Mouse (Mus musculus) midbrain, embryonic 13.5 days (tissue): ENCODE results near the gene Tmem135. TPM values are rescaled to one million over a fixed set of nuclear protein-coding genes. Genes with fewer than 3 reads are reported as not detected.

Experiments
- ATAC-seq: fragments of 200-750 bp; cut with Nextera tagmentation; 2 replicates; pipeline ENCODE4 v1.8.0; 2017; ENCODE audit warnings: mild to moderate bottlenecking, moderate TSS enrichment, moderate library complexity
- H3K27ac ChIP-seq: fragments of 300-500 bp; sonication (generic); 2 replicates; pipeline ENCODE4 v1.5.1; 2015; ENCODE audit warnings: inconsistent platforms, mild to moderate bottlenecking, moderate library complexity
- H3K27me3 ChIP-seq: fragments of 300-500 bp; sonication (generic); 2 replicates; pipeline ENCODE4 v1.6.1; 2015; ENCODE audit warnings: mild to moderate bottlenecking, inconsistent platforms
- H3K36me3 ChIP-seq: fragments of 300-500 bp; sonication (generic); 2 replicates; pipeline ENCODE4 v1.6.1; 2015; ENCODE audit warnings: mild to moderate bottlenecking, inconsistent platforms
- H3K4me1 ChIP-seq: fragments of 300-500 bp; sonication (generic); replicated peaks from 2 replicates; pipeline ENCODE4 v1.6.1; 2015; ENCODE audit warnings: inconsistent platforms
- H3K4me2 ChIP-seq: fragments of 300-500 bp; sonication (generic); replicated peaks from 2 replicates; pipeline ENCODE4 v1.6.1; 2015; ENCODE audit warnings: moderate library complexity, mild to moderate bottlenecking, inconsistent platforms
- H3K4me3 ChIP-seq: fragments of 300-500 bp; sonication (generic); replicated peaks from 2 replicates; pipeline ENCODE4 v1.5.1; 2015; ENCODE audit warnings: mild to moderate bottlenecking, inconsistent platforms
- H3K9ac ChIP-seq: fragments of 300-500 bp; sonication (generic); replicated peaks from 2 replicates; pipeline ENCODE4 v1.6.1; 2015; ENCODE audit warnings: mild to moderate bottlenecking, inconsistent platforms
- H3K9me3 ChIP-seq: fragments of 300-500 bp; sonication (generic); 2 replicates; pipeline ENCODE4 v1.6.1; 2016; ENCODE audit warnings: mild to moderate bottlenecking, inconsistent platforms
- WGBS: fragments of 180-500 bp; shearing (Covaris S2); methylation state at CpG from one replicate; pipeline ENCODE4 v1.1.7; 2015; 5-methylcytosine and 5-hydroxymethylcytosine counted together
- polyA plus RNA-seq: library from polyadenylated mRNA; unstranded; fragments of >200 nt; fragmentation: Nextera tagmentation; extraction: Ambion mirVana; gene quantifications from 2 replicates; pipeline ENCODE4 v1.2.1, GENCODE M21; 2015

Gene Tmem135
- polyA plus RNA-seq, 1 experiment from 2014 or later, result 21.4 TPM

DNA sequence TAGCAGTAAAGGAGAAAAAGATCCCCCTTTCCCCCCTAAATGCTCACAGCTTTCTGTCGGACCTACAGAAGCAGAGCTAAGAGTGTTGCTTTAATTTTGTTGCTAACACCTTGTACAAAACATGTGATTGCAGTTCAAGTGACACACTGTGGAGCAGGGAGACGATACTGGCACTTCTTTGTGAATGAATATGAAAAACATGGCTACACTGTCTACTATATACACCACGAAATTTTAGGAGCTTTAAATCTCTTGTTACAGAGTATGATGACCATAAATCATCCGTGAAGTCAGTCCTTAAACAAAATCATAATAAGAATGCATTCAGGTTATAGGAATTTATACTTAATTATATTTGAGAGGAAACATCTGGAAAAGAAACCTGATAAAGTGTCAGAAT is 247.4 kb downstream of the Tmem135 start:
- H3K27me3 ChIP-seq, result no peaks in the 10 kb centered on the region
- ATAC-seq, result no peak
- no peaks in the 10 kb centered on the region for H3K9me3 ChIP-seq
- H3K4me1 ChIP-seq, result no peaks in the 10 kb centered on the region
- no peak overlapping the region for H3K9ac ChIP-seq
- H3K4me3 ChIP-seq, result no peak overlapping the region
- H3K36me3 ChIP-seq, result peaks cover 4% of the 10 kb centered on the region; the same call in 1 of the 2 replicates
- WGBS, result 92% methylated on average over 4 of the region's 4 CpGs
- H3K4me2 ChIP-seq, result no peak overlapping the region
- H3K27ac ChIP-seq, result no peak overlapping the region

DNA sequence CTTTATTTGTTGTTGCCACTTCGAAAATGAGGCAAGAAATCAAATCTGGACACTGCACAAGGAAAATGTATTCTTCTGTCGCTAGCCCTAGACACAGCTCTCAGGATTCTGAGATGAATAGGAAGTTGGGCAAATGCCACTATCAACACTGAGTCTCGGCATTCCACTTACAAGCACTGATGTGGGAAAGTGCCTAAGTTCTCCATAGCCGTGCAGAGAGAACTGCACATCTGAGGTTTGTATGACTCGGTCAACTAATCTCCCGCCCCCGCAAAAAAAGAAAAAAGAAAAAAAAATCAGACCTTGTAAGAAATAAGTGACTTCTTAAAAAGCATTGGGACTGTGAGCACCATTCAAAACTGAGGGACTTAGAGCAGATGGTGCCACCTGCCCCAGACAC is 248.3 kb downstream of the Tmem135 start:
- Histone ChIP-seq H3K27me3 (no peaks in the 10 kb centered on the region), H3K4me1 (no peaks in the 10 kb centered on the region), H3K4me2 (no peak overlapping the region), H3K36me3 (peaks cover 7% of the 10 kb centered on the region; the same call in 1 of the 2 replicates), H3K9me3 (no peaks in the 10 kb centered on the region), H3K9ac (no peak overlapping the region), H3K4me3 (no peak overlapping the region), H3K27ac (no peak overlapping the region)
- WGBS, result 78% methylated on average over 7 of the region's 7 CpGs
- no peak for ATAC-seq

DNA sequence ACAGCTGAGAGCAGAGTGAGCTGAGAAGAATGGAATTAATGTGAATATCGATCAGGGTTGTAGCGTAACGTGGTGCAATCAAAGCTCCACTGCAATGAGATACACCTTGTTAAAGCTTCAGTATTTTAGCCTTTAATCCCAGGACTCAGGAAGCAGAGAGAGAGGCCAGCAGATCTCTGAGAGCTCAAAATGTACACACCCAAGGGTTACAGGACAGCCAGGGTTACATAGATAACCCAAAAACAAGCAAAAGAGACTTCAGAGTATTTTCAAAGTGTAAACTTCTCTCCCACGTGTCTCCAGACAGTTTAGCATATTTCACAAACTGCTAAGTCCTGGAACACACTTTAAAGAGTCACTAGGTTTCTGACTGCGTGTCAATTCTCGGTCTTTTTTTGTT is 248.8 kb downstream of the Tmem135 start:
- H3K27ac ChIP-seq, result no peak overlapping the region
- no peak overlapping the region for H3K4me2 ChIP-seq
- H3K4me3 ChIP-seq, result no peak overlapping the region
- 92% methylated on average over 6 of the region's 6 CpGs for WGBS
- H3K9ac ChIP-seq, result no peak overlapping the region
- H3K4me1 ChIP-seq, result no peaks in the 10 kb centered on the region
- no peaks in the 10 kb centered on the region for H3K27me3 ChIP-seq
- no peaks in the 10 kb centered on the region for H3K9me3 ChIP-seq
- no peak for ATAC-seq
- H3K36me3 ChIP-seq, result peaks cover 7% of the 10 kb centered on the region; the same call in 1 of the 2 replicates

DNA sequence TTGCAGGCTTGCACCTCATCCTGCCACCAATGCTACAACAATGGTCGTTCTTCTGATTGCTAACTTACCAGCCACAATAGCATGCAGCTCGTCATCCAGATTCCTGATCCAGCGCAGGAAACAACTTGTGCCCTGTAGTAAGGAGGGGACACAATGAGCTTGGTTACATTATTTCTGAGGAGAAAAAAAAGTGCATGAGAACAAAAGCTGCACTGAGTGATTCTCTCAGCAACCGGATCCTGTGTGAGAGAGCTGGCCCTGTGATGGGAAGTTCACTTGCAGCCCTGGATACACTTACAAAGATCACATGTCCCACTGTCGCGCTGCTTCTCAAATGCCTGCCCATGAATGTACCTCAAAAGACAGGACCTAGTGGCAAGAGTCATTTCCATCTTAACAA is 252.7 kb downstream of the Tmem135 start:
- Histone ChIP-seq H3K27ac (no peak overlapping the region), H3K4me2 (no peak overlapping the region), H3K4me3 (no peak overlapping the region), H3K36me3 (peaks cover 12% of the 10 kb centered on the region), H3K9ac (no peak overlapping the region), H3K27me3 (no peaks in the 10 kb centered on the region), H3K9me3 (no peaks in the 10 kb centered on the region), H3K4me1 (no peaks in the 10 kb centered on the region)
- no peak for ATAC-seq
- WGBS, result 61% methylated on average over 6 of the region's 6 CpGs

DNA sequence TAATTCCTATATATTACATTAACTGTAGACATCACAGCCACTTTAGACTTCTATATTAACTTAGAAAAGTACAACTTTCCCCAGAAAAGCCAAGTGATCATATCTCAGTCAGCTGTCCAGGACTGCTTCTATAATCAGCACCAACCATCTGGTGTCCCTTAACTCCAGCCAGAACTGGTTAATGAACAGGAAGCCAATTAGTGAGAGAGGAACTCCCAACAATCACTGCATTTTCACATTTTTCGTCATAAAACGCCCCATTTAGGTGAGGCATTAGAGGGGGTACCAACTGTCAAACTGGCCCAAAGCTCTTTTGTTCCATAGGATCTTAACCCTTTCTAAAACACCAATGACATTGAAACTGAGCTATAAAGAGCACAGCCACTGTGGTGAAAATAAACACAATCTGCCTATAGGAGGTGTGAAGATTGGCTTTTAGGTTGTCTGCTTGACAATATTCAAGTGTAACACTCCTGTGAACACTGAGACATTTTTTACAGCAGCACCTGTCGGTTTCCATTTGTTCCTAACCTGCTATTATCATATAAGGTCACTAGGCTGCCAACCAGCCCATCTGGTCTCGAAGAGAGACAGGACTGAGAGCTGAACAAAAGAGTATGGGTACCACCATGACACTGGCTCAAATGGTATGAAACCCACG is 263.3 kb downstream of the Tmem135 start:
- no peaks in the 10 kb centered on the region for H3K9me3 ChIP-seq
- H3K4me1 ChIP-seq, result no peaks in the 10 kb centered on the region
- no peaks in the 10 kb centered on the region for H3K27me3 ChIP-seq
- H3K4me3 ChIP-seq, result no peak overlapping the region
- no peak for ATAC-seq
- no peak overlapping the region for H3K4me2 ChIP-seq
- H3K36me3 ChIP-seq, result peaks cover 23% of the 10 kb centered on the region
- 90% methylated on average over 5 of the region's 5 CpGs for WGBS
- H3K9ac ChIP-seq, result no peak overlapping the region
- H3K27ac ChIP-seq, result no peak overlapping the region

DNA sequence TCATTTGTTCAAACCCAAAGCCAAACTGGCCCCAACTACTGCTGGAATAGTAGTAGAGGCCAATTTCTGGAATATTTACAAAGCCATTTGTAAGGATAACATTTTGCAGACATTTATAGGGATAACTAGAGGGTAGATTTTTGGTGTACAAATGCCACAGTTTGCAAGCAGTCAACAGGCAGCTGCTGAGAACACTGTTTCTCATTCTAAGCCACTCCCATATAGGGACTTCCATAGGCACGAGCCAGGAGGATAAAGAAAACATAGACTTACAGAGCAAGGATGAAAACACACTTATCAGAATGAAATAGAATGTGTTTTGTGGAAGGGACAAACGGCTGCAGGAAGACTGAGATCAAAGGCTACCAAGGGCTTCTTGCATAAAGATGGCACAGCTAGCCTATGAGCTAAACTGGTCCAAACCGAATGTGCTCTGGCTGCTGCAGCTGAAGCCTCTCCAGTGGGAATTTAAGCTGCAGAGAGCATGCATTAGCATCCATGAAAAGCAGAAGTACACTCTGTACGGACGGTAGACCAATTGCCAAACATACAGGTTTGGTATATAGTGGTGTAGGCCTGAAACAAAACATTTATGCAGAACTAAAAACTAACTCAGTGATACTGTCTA is 269.0 kb downstream of the Tmem135 start:
- 78% methylated on average over 5 of the region's 5 CpGs for WGBS
- Histone ChIP-seq H3K9ac (no peak overlapping the region), H3K9me3 (no peaks in the 10 kb centered on the region), H3K27me3 (no peaks in the 10 kb centered on the region), H3K4me3 (no peak overlapping the region), H3K4me1 (no peaks in the 10 kb centered on the region), H3K27ac (no peak overlapping the region), H3K36me3 (0 out of 2 replicates have a peak, but pooled peaks cover 5% of the 10 kb centered on the region), H3K4me2 (no peak overlapping the region)
- ATAC-seq, result no peak

DNA sequence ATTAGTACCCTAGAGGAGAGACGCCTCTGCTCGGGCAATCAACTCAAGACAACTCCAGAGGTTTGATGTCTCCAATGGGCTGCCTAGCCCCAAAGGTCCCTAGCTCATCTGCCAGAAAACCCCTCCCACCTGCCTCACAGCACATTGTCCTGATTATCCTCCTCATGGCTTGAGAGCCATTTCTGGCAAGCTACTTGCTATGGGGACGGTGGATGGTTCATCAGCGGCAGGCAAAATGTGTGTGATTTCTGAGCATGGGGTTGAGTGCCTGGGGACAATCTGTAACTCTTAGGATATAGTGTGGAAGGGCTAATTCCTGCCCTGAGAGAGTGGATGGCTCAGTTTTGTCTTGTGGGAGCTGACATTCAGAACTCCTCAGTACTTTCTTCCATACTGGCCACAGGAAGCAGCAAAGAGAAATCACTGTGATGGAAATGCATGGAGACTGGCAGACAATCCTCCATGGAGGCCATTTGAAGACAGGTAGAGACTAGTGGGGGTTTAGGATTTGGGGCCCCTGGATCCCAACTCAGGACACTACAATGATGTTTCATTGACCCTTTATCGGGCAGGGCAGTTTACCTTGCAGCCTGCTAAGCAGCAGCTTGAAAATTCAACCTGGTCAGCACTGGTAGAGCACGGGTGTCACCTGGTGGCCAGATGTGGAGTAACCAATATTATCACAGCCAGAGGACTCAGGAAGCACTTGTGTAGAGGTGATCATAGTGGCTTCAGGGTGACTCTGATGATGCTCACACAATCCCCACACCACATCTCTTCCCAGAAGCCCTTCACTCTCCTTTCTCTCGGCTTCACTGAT is 277.7 kb downstream of the Tmem135 start:
- no peaks in the 10 kb centered on the region for H3K27me3 ChIP-seq
- no peak overlapping the region for H3K9ac ChIP-seq
- 63% methylated on average over 7 of the region's 7 CpGs for WGBS
- no peak overlapping the region for H3K4me2 ChIP-seq
- no peak overlapping the region for H3K4me3 ChIP-seq
- no peaks in the 10 kb centered on the region for H3K4me1 ChIP-seq
- no peak overlapping the region for H3K27ac ChIP-seq
- H3K36me3 ChIP-seq, result no peaks in the 10 kb centered on the region
- no peaks in the 10 kb centered on the region for H3K9me3 ChIP-seq
- ATAC-seq, result peak; percentile 95

DNA sequence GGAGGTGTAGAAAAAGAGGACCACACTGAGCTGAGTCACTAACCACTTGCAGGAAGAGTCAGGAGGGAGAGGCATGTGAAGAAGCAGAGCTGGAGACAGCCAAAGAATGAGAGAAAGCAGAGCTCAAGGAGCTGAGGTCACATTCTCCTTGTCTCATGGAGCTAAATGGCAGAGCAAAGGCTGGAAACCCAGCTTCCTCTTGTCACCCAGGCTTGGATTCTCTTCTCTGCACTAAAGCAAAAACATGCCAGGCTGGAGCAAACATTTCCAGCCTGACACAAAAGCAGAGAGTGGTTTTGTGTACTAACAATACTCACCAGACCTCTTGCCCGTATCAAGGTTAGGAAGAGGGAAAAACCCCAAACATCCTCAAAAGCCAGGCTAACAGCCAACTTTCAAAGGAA is 287.8 kb downstream of the Tmem135 start:
- no peak overlapping the region for H3K27ac ChIP-seq
- 70% methylated on average over 1 of the region's 1 CpGs for WGBS
- no peaks in the 10 kb centered on the region for H3K4me1 ChIP-seq
- no peak overlapping the region for H3K9ac ChIP-seq
- ATAC-seq, result no peak
- H3K27me3 ChIP-seq, result no peaks in the 10 kb centered on the region
- H3K36me3 ChIP-seq, result no peaks in the 10 kb centered on the region
- H3K9me3 ChIP-seq, result no peaks in the 10 kb centered on the region
- H3K4me2 ChIP-seq, result no peak overlapping the region
- H3K4me3 ChIP-seq, result no peak overlapping the region

DNA sequence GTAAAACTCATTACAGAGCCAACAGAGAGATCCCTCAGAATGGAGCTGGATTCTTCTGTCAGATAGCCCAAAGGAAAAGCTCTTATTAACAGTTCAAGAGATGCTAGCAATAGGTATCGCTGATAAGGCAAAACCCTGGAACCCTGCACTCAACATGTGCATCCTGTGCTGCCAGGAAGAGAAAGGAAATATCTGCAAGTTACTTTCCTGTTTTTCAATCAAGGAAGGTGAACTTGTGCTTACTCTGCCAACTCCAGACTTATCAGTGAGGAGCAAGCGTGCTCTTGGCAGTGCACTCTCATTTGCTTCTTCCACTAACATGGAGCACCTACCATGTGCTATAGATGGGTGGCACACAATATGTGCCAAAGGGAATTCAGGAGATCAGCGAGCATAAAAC is 288.4 kb downstream of the Tmem135 start:
- H3K36me3 ChIP-seq, result no peaks in the 10 kb centered on the region
- ATAC-seq, result no peak
- H3K4me1 ChIP-seq, result no peaks in the 10 kb centered on the region
- H3K27me3 ChIP-seq, result no peaks in the 10 kb centered on the region
- no peak overlapping the region for H3K27ac ChIP-seq
- H3K9ac ChIP-seq, result no peak overlapping the region
- H3K4me2 ChIP-seq, result no peak overlapping the region
- WGBS, result 91% methylated on average over 3 of the region's 3 CpGs
- no peaks in the 10 kb centered on the region for H3K9me3 ChIP-seq
- no peak overlapping the region for H3K4me3 ChIP-seq

DNA sequence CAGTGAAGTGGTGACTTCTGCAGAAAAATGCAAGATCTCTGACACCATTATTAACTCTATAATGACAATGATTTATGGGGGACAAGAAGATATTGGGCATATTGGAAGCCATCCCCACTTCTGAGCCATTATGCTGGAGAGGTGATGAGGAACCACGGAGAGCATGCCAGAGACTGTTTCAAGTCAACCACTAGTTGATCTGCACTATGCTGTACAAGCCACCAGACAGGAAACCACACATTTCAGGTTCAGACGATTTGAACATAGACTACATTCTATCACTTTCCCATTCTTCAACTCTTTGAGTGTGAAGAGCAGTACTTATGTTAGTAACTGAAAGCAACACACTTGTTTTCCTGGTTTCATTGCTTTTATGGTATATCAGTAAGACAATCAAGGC is 297.6 kb downstream of the Tmem135 start:
- 93% methylated on average over 2 of the region's 2 CpGs for WGBS
- no peaks in the 10 kb centered on the region for H3K36me3 ChIP-seq
- H3K27me3 ChIP-seq, result no peaks in the 10 kb centered on the region
- H3K4me1 ChIP-seq, result no peaks in the 10 kb centered on the region
- no peak overlapping the region for H3K9ac ChIP-seq
- H3K9me3 ChIP-seq, result no peaks in the 10 kb centered on the region
- H3K4me2 ChIP-seq, result no peak overlapping the region
- ATAC-seq, result no peak
- no peak overlapping the region for H3K4me3 ChIP-seq
- no peak overlapping the region for H3K27ac ChIP-seq

DNA sequence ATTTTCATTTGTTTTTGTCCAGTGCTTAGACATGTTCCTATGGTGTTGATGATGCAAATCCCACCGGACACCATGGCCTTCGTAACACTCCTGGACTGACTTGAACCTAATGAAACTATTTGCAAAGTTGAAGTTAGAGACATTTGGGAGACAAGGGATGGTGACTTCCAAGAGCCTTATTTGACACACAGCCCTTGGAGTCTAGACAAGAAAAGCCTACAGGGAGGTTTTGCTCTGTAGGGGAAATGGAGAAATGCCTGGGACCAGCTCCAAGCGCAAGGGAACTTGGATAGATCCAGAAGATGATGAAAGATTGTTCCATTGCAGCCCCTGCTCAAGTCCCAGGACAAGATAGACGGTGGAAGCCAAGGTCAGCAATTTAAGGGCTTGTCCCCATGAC is 304.3 kb downstream of the Tmem135 start:
- 94% methylated on average over 4 of the region's 4 CpGs for WGBS
- no peak overlapping the region for H3K9ac ChIP-seq
- no peak overlapping the region for H3K4me2 ChIP-seq
- H3K27me3 ChIP-seq, result no peaks in the 10 kb centered on the region
- no peaks in the 10 kb centered on the region for H3K4me1 ChIP-seq
- H3K36me3 ChIP-seq, result no peaks in the 10 kb centered on the region
- no peaks in the 10 kb centered on the region for H3K9me3 ChIP-seq
- no peak for ATAC-seq
- H3K27ac ChIP-seq, result no peak overlapping the region
- no peak overlapping the region for H3K4me3 ChIP-seq
